Mouse (Mus musculus) MEL (cell line): ENCODE results near the gene Zfp654. TPM values are rescaled to one million over a fixed set of nuclear protein-coding genes. Genes with fewer than 3 reads are reported as not detected.
A peak's percentile ranks its signal among the peaks of the same experiment; 100 is the strongest.

Source experiments
- DNase-seq: peaks from one replicate; pipeline ENCODE4 v3.0.0; 2011; ENCODE audit warnings: low read depth, low spot score
- H3K27ac ChIP-seq: 2 replicates; pipeline ENCODE4 v1.5.1; 2012; ENCODE audit warnings: low read depth, mild to moderate bottlenecking, control low read depth, low read length, moderate library complexity; ENCODE audit not compliant: control insufficient read depth
- H3K27me3 ChIP-seq, 2 experiments: fragments of 150-350 bp in 1 of 2; sonication (generic) in 1 of 2; 2 replicates each; pipeline ENCODE4 v1.6.1; 2012; ENCODE audit warnings: low read length in 2 of 2, mild to moderate bottlenecking in 2 of 2, improper control_type of control experiment in 1 of 2, moderate library complexity in 1 of 2; ENCODE audit not compliant: insufficient read depth in 2 of 2, control insufficient read depth in 1 of 2
- H3K36me3 ChIP-seq, 2 experiments: 2 replicates each; pipeline ENCODE4 v1.6.1; 2012 to 2014; ENCODE audit warnings: low read length in 2 of 2, improper control_type of control experiment in 1 of 2, inconsistent platforms in 1 of 2, mild to moderate bottlenecking in 1 of 2; ENCODE audit not compliant: insufficient read depth in 2 of 2, control insufficient read depth in 1 of 2
- H3K4me1 ChIP-seq, 2 experiments: fragments of 150-350 bp in 1 of 2; sonication (generic) in 1 of 2; 2 replicates each; pipeline ENCODE4 v1.6.1; 2012; ENCODE audit warnings: low read length in 2 of 2, improper control_type of control experiment in 1 of 2, mild to moderate bottlenecking in 1 of 2; ENCODE audit not compliant: insufficient read depth in 2 of 2, control insufficient read depth in 1 of 2
- H3K4me3 ChIP-seq, 2 experiments: fragments of 150-350 bp in 1 of 2; sonication (generic) in 1 of 2; 2 replicates each; pipeline ENCODE4 v1.5.1; 2012; ENCODE audit warnings: low read depth in 2 of 2, low read length in 2 of 2, mild to moderate bottlenecking in 2 of 2, moderate library complexity in 2 of 2, control low read depth in 1 of 2, improper control_type of control experiment in 1 of 2; ENCODE audit not compliant: control insufficient read depth in 1 of 2, insufficient read depth in 1 of 2
- H3K79me2 ChIP-seq: 2 replicates; pipeline ENCODE4 v1.6.1; 2012; ENCODE audit warnings: mild to moderate bottlenecking, low read length, moderate library complexity; ENCODE audit not compliant: control insufficient read depth, poor library complexity, insufficient read depth
- H3K9ac ChIP-seq: 2 replicates; pipeline ENCODE4 v1.6.1; 2012; ENCODE audit warnings: low read depth, mild to moderate bottlenecking, control low read depth, low read length, moderate library complexity; ENCODE audit not compliant: control insufficient read depth, poor library complexity, severe bottlenecking
- H3K9me3 ChIP-seq: fragments of 150-350 bp; sonication (generic); replicated peaks from 2 replicates; pipeline ENCODE4 v1.6.1; 2012; ENCODE audit warnings: mild to moderate bottlenecking, low read length, improper control_type of control experiment, moderate library complexity; ENCODE audit not compliant: insufficient read depth
- GATA1 ChIP-seq: IDR thresholded peaks from 2 replicates; pipeline ENCODE4 v1.6.1; 2011; ENCODE audit warnings: low read depth, low read length, improper control_type of control experiment
- KAT2A ChIP-seq: conservative IDR thresholded peaks from 2 replicates; pipeline ENCODE4 v1.6.1; 2012; ENCODE audit warnings: low read depth, low read length, improper control_type of control experiment, inconsistent platforms
- MAFK ChIP-seq: IDR thresholded peaks from 2 replicates; pipeline ENCODE4 v1.6.1; 2011; ENCODE audit warnings: low read depth, mild to moderate bottlenecking, low read length, improper control_type of control experiment, borderline replicate concordance
- MAX ChIP-seq: IDR thresholded peaks from 2 replicates; pipeline ENCODE4 v1.6.1; 2011; ENCODE audit warnings: low read length, improper control_type of control experiment
- MAZ ChIP-seq: IDR thresholded peaks from 2 replicates; pipeline ENCODE4 v1.6.1; 2012; ENCODE audit warnings: low read depth, mild to moderate bottlenecking, inconsistent platforms, low read length, improper control_type of control experiment
- MXI1 ChIP-seq: IDR thresholded peaks from 2 replicates; pipeline ENCODE4 v1.6.1; 2011; ENCODE audit warnings: mild to moderate bottlenecking, low read depth, low read length, improper control_type of control experiment
- MYB ChIP-seq: IDR thresholded peaks from 2 replicates; pipeline ENCODE4 v1.6.1; 2011; ENCODE audit warnings: mild to moderate bottlenecking, low read depth, low read length, improper control_type of control experiment
- MYC ChIP-seq: IDR thresholded peaks from 2 replicates; pipeline ENCODE4 v1.6.1; 2011; ENCODE audit warnings: low read depth, mild to moderate bottlenecking, low read length, improper control_type of control experiment, moderate library complexity
- NRF1 ChIP-seq: IDR thresholded peaks from 2 replicates; pipeline ENCODE4 v1.6.1; 2014; ENCODE audit warnings: low read depth, mild to moderate bottlenecking, inconsistent platforms, low read length, improper control_type of control experiment, moderate library complexity; ENCODE audit not compliant: poor library complexity, insufficient read depth, severe bottlenecking
- RCOR1 ChIP-seq: IDR thresholded peaks from 2 replicates; pipeline ENCODE4 v1.6.1; 2012; ENCODE audit warnings: low read depth, mild to moderate bottlenecking, inconsistent platforms, low read length, improper control_type of control experiment
- SMC3 ChIP-seq: IDR thresholded peaks from 2 replicates; pipeline ENCODE4 v1.6.1; 2011; ENCODE audit warnings: low read depth, low read length, improper control_type of control experiment
- TAL1 ChIP-seq: IDR thresholded peaks from 2 replicates; pipeline ENCODE4 v1.6.1; 2012; ENCODE audit warnings: mild to moderate bottlenecking, inconsistent platforms, low read length, moderate library complexity, mixed read lengths
- TBP ChIP-seq: IDR thresholded peaks from 2 replicates; pipeline ENCODE4 v1.8.0; 2011; ENCODE audit warnings: low read depth, low read length, improper control_type of control experiment
- TCF12 ChIP-seq: IDR thresholded peaks from 2 replicates; pipeline ENCODE4 v1.6.1; 2014; ENCODE audit warnings: low read depth, mild to moderate bottlenecking, inconsistent platforms, low read length, improper control_type of control experiment, moderate library complexity
- ZKSCAN1 ChIP-seq: IDR thresholded peaks from 2 replicates; pipeline ENCODE4 v1.6.1; 2012; ENCODE audit warnings: low read depth, mild to moderate bottlenecking, inconsistent platforms, low read length, improper control_type of control experiment, moderate library complexity
- ZMIZ1 ChIP-seq: IDR thresholded peaks from 2 replicates; pipeline ENCODE4 v1.6.1; 2012; ENCODE audit warnings: low read depth, mild to moderate bottlenecking, inconsistent platforms, low read length, improper control_type of control experiment, moderate library complexity
- polyA plus RNA-seq, 2 experiments: library from polyadenylated mRNA; stranded (reverse) in 1 of 2; unstranded in 1 of 2; fragments of >175 nt in 1 of 2; fragments of >200 nt in 1 of 2; gene quantifications; 2 replicates each; pipeline versions ENCODE4 v1.2.1 to v1.2.4; 2012; ENCODE audit warnings: low replicate concordance in 2 of 2, low read depth in 1 of 2; ENCODE audit not compliant: insufficient read length in 2 of 2, insufficient read depth in 1 of 2, missing spikeins in 1 of 2
- total RNA-seq: library from RNA; depleted of rRNA; stranded (reverse); fragments of 300-350 nt; gene quantifications from 2 replicates; pipeline ENCODE4 v1.2.3, GENCODE M21; 2012

Zfp654 gene
- total and polyA plus RNA-seq, 3 experiments, result 5.0 to 61.6 (median 6.9) TPM

- DNase-seq, result no peak
- TF ChIP-seq MAX (peak; percentile 21; the same call in 1 of the 2 replicates), MYB (no peak), ZKSCAN1 (no peak), SMC3 (no peak), MAFK (no peak), GATA1 (no peak), MYC (no peak), TCF12 (no peak), TBP (peak; percentile 70), TAL1 (no peak), NRF1 (no peak), MAZ (no peak)
- Histone ChIP-seq H3K9ac (no peak overlapping the region), H3K4me1 (peaks cover 3 to 12% of the 10 kb centered on the region in 2 experiments; a peak in 3 of 4 replicates), H3K9me3 (no peaks in the 10 kb centered on the region), H3K27ac (no peak overlapping the region), H3K4me3 (no peak overlapping the region), H3K36me3 (peaks cover 0 to 11% of the 10 kb centered on the region in 2 experiments; a peak in 2 of 4 replicates), H3K27me3 (no peaks in the 10 kb centered on the region), H3K79me2 (no peaks in the 10 kb centered on the region)
These were observed 34.1 kb upstream of the Zfp654 start for GRCm38 (mm10) chr16:64885547-64885946.

- Histone ChIP-seq H3K9me3 (no peaks in the 10 kb centered on the region), H3K79me2 (no peaks in the 10 kb centered on the region), H3K4me1 (peaks cover 5 to 13% of the 10 kb centered on the region in 2 experiments), H3K27me3 (no peaks in the 10 kb centered on the region), H3K9ac (no peak overlapping the region), H3K36me3 (peaks cover 0 to 14% of the 10 kb centered on the region in 2 experiments; a peak in 2 of 4 replicates), H3K27ac (peak overlapping the region; percentile 24; the same call in 1 of the 2 replicates), H3K4me3 (no peak overlapping the region)
- TF ChIP-seq MYB, result no peak
- TF ChIP-seq KAT2A, result no peak
- TF ChIP-seq SMC3, result no peak
- TF ChIP-seq NRF1, result no peak
- TF ChIP-seq ZMIZ1, result no peak
- no peak for TF ChIP-seq MXI1
- no peak for TF ChIP-seq TBP
- no peak for TF ChIP-seq MAFK
- no peak for TF ChIP-seq RCOR1
- DNase-seq, result no peak
These were observed 33.7 kb upstream of the Zfp654 start for GRCm38 (mm10) chr16:64885142-64885541.
